Mouse (Mus musculus) hindbrain, postnatal 0 days (tissue): ENCODE measurements around the gene Lmnb2. TPM values are rescaled to one million over a fixed set of nuclear protein-coding genes. Genes with fewer than 3 reads are reported as not detected.

Experiments used
- ATAC-seq: fragments of 200-750 bp; cut with Nextera tagmentation; 2 replicates; pipeline ENCODE4 v1.8.0; 2017; ENCODE audit warnings: mild to moderate bottlenecking, moderate TSS enrichment, moderate library complexity
- DNase-seq: peaks from one replicate; pipeline ENCODE4 v3.0.0-alpha.2; 2015; ENCODE audit warnings: low spot score
- H3K27ac ChIP-seq: fragments of 300-500 bp; sonication (generic); 2 replicates; pipeline ENCODE4 v1.5.1; 2014; ENCODE audit warnings: mild to moderate bottlenecking
- H3K27me3 ChIP-seq: fragments of 300-500 bp; sonication (generic); 2 replicates; pipeline ENCODE4 v1.6.1; 2014; ENCODE audit warnings: low read length, mixed read lengths; ENCODE audit not compliant: insufficient read depth
- H3K36me3 ChIP-seq: fragments of 300-500 bp; sonication (generic); 2 replicates; pipeline ENCODE4 v1.6.1; 2014; ENCODE audit warnings: low read length, mixed read lengths; ENCODE audit not compliant: insufficient read depth
- H3K4me1 ChIP-seq: fragments of 300-500 bp; sonication (generic); 2 replicates; pipeline ENCODE4 v1.6.1; 2014; ENCODE audit warnings: antibody characterized with exemption, low read length, mixed read lengths; ENCODE audit not compliant: insufficient read depth
- H3K4me2 ChIP-seq: fragments of 300-500 bp; sonication (generic); 2 replicates; pipeline ENCODE4 v1.6.1; 2014; ENCODE audit warnings: low read depth, mild to moderate bottlenecking, low read length, moderate library complexity, mixed read lengths
- H3K4me3 ChIP-seq: fragments of 300-500 bp; sonication (generic); 2 replicates; pipeline ENCODE4 v1.5.1; 2014; ENCODE audit warnings: low read length
- H3K9ac ChIP-seq: fragments of 300-500 bp; sonication (generic); replicated peaks from 2 replicates; pipeline ENCODE4 v1.6.1; 2014; ENCODE audit warnings: mild to moderate bottlenecking, low read length, moderate library complexity, mixed read lengths
- H3K9me3 ChIP-seq: fragments of 300-500 bp; sonication (generic); 2 replicates; pipeline ENCODE4 v1.6.1; 2016; ENCODE audit warnings: low read length, mixed read lengths
- CTCF ChIP-seq: IDR thresholded peaks from 2 replicates; pipeline ENCODE4 v1.5.1; 2016; ENCODE audit warnings: antibody characterized with exemption, control low read depth, low read depth
- WGBS: fragments of 180-500 bp; shearing (Covaris S2); extraction: QIAGEN DNeasy Blood & Tissue Kit; methylation state at CpG from one replicate; pipeline ENCODE4 v1.1.7; 2014; 5-methylcytosine and 5-hydroxymethylcytosine counted together
- polyA plus RNA-seq: library from polyadenylated mRNA; unstranded; fragments of >200 nt; fragmentation: Nextera tagmentation; extraction: Ambion mirVana; gene quantifications from 2 replicates; pipeline ENCODE4 v1.2.1, GENCODE M21; 2015
- total RNA-seq: library from RNA; depleted of rRNA; stranded (reverse); fragments of >200 nt; gene quantifications from 2 replicates; pipeline ENCODE4 v1.2.3, GENCODE M21; 2014

The Lmnb2 gene
- total and polyA plus RNA-seq, 2 experiments from 2014 or later, result 24.8 to 42.3 TPM

- Histone ChIP-seq H3K4me2 (no peak overlapping the region), H3K9ac (no peak overlapping the region), H3K4me3 (no peak overlapping the region), H3K4me1 (0 out of 2 replicates have a peak, but pooled peaks cover 3% of the 10 kb centered on the region), H3K27me3 (no peaks in the 10 kb centered on the region), H3K27ac (no peak overlapping the region), H3K9me3 (no peaks in the 10 kb centered on the region), H3K36me3 (no peaks in the 10 kb centered on the region)
- ATAC-seq (no peak), DNase-seq (no peak)
- no peak for TF ChIP-seq CTCF
- 81% methylated on average over 6 of the region's 6 CpGs for WGBS
Measured at GRCm38 (mm10) chr10:80895697-80896096, 22.3 kb downstream of the Lmnb2 start.

- Histone ChIP-seq H3K9ac (no peak overlapping the region), H3K4me3 (no peak overlapping the region), H3K36me3 (no peaks in the 10 kb centered on the region), H3K9me3 (no peaks in the 10 kb centered on the region), H3K4me1 (0 out of 2 replicates have a peak, but pooled peaks cover 3% of the 10 kb centered on the region), H3K4me2 (no peak overlapping the region), H3K27me3 (no peaks in the 10 kb centered on the region), H3K27ac (no peak overlapping the region)
- ATAC-seq (no peak), DNase-seq (no peak)
- 84% methylated on average over 7 of the region's 7 CpGs for WGBS
- no peak for TF ChIP-seq CTCF
Measured at GRCm38 (mm10) chr10:80895100-80895499, 22.9 kb downstream of the Lmnb2 start.

- no peak for ATAC-seq
Measured at GRCm38 (mm10) chr10:80887181-80887580, 30.9 kb downstream of the Lmnb2 start.

DNA sequence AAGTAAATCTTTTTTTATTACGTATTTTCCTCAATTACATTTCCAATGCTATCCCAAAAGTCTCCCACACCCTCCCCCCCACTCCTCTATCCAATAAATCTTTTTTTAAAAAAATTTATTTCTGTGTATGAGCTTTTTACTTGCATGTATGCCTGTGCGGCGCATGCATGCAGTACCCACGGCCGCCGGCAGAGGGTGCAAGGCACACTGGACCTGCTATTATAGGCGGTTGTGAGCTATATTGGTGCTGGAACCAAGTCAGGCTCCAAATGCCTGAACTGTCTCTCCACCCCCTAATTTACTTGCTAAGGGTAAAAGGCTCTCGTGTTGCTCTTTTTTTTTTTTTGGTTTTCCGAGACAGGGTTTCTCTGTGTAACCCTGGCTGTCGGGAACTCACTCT is 36.7 kb downstream of the Lmnb2 start:
- Histone ChIP-seq H3K27me3 (no peaks in the 10 kb centered on the region), H3K4me3 (no peak overlapping the region), H3K36me3 (no peaks in the 10 kb centered on the region), H3K9me3 (no peaks in the 10 kb centered on the region), H3K4me1 (no peaks in the 10 kb centered on the region), H3K9ac (no peak overlapping the region), H3K27ac (no peak overlapping the region), H3K4me2 (no peak overlapping the region)
- ATAC-seq, result no peak
- WGBS, result 28% methylated on average over 10 of the region's 10 CpGs
- peak; percentile 57 for DNase-seq
- TF ChIP-seq CTCF, result peak; percentile 79

More at GRCm38 (mm10) chr10:80887181-80887580, 30.9 kb downstream of the Lmnb2 start:
- Histone ChIP-seq H3K27ac (no peak overlapping the region), H3K4me2 (no peak overlapping the region), H3K4me3 (no peak overlapping the region), H3K4me1 (no peaks in the 10 kb centered on the region), H3K9ac (no peak overlapping the region), H3K9me3 (no peaks in the 10 kb centered on the region), H3K27me3 (no peaks in the 10 kb centered on the region), H3K36me3 (no peaks in the 10 kb centered on the region)
- no peak for TF ChIP-seq CTCF
- WGBS, result 49% methylated on average over 11 of the region's 11 CpGs
- peak; percentile 42 for DNase-seq

GRCm38 (mm10) chr10:80880901-80881300 is 37.1 kb downstream of the Lmnb2 start:
- H3K9me3 ChIP-seq, result no peaks in the 10 kb centered on the region
- no peak overlapping the region for H3K4me3 ChIP-seq
- no peak for TF ChIP-seq CTCF
- H3K4me2 ChIP-seq, result no peak overlapping the region
- no peak for DNase-seq
- no peak overlapping the region for H3K27ac ChIP-seq
- 72% methylated on average over 2 of the region's 2 CpGs for WGBS
- H3K4me1 ChIP-seq, result no peaks in the 10 kb centered on the region
- no peak for ATAC-seq
- no peaks in the 10 kb centered on the region for H3K27me3 ChIP-seq
- H3K9ac ChIP-seq, result no peak overlapping the region
- no peaks in the 10 kb centered on the region for H3K36me3 ChIP-seq

GRCm38 (mm10) chr10:80880131-80880641 is 37.9 kb downstream of the Lmnb2 start:
- DNase-seq (peak; percentile 68), ATAC-seq (peak; percentile 71)
- 20% methylated on average over 5 of the region's 5 CpGs for WGBS
- peak; percentile 87 for TF ChIP-seq CTCF
- H3K27ac ChIP-seq, result no peak overlapping the region
- no peaks in the 10 kb centered on the region for H3K36me3 ChIP-seq
- no peak overlapping the region for H3K9ac ChIP-seq
- no peak overlapping the region for H3K4me3 ChIP-seq
- H3K4me2 ChIP-seq, result no peak overlapping the region
- H3K9me3 ChIP-seq, result no peaks in the 10 kb centered on the region
- no peaks in the 10 kb centered on the region for H3K27me3 ChIP-seq
- H3K4me1 ChIP-seq, result no peaks in the 10 kb centered on the region

DNA sequence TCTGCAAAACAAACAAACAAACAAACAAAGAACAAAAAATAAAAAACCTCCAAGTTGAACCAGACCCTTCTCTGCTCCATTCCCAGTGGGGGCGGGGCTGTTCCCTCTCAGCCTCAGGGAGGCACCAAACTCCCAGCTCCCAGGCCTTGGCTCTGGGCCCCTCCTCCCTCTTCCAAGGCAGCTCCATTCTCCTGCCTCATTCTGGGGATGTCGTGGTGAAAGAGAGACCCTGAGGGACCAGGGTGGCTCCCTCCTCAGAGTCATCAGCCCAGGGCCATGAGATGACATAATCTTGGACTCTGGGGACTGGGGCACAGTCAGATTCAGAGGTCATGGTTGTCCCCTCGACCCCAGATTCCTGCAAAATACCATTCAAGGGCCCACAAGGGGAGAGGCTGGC is 41.5 kb downstream of the Lmnb2 start:
- 25% methylated on average over 3 of the region's 3 CpGs for WGBS

More for the DNA sequence above, 41.5 kb downstream of the Lmnb2 start:
- Histone ChIP-seq H3K4me2 (no peak overlapping the region), H3K36me3 (no peaks in the 10 kb centered on the region), H3K4me1 (no peaks in the 10 kb centered on the region), H3K27me3 (no peaks in the 10 kb centered on the region), H3K9me3 (no peaks in the 10 kb centered on the region), H3K27ac (no peak overlapping the region), H3K9ac (no peak overlapping the region), H3K4me3 (no peak overlapping the region)
- ATAC-seq (no peak), DNase-seq (no peak)
- no peak for TF ChIP-seq CTCF
